Mouse (Mus musculus): ENCODE measurements around the gene Ccdc175.
A peak's percentile ranks its signal among the peaks of the same experiment; 100 is the strongest.

The Ccdc175 gene

DNA sequence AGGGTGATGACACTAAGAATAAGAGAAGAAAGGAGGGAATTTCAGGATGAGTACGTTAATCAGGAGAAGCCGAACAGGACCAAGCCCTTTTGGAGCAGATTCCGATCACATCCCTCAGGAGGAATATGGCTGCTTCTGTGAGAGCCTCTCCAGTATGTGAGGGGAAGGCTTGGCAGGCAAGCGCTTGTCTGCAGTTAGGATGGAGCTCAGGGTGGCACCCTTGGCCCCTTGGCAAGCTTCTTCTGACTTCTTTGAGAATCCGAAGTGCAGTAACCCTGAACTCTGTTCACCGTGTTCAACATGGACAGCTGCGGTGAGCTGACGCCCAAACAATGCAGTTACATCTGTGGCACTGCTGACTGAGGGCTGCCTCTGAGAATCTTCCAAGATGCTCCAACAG, 87.9 kb downstream of the Ccdc175 start:
- DNase-seq: no peak

DNA sequence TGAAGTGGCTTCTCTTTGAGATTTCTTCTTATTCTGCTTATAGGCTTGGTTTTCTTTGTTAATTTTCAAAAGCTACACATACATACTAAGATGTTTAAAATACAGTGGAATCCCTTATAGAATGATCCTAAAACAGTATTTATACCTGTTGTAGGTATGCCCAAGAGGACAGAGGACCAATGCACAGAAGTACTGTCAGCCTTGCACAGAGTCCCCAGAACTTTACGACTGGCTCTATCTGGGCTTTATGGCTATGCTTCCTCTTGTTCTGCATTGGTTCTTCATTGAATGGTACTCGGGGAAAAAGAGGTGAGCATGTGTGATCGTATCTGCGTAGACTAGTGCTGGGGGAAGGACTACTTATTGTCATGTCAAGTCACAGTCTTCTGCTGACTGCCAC, 95.0 kb downstream of the Ccdc175 start:
- DNase-seq: no peak

DNA sequence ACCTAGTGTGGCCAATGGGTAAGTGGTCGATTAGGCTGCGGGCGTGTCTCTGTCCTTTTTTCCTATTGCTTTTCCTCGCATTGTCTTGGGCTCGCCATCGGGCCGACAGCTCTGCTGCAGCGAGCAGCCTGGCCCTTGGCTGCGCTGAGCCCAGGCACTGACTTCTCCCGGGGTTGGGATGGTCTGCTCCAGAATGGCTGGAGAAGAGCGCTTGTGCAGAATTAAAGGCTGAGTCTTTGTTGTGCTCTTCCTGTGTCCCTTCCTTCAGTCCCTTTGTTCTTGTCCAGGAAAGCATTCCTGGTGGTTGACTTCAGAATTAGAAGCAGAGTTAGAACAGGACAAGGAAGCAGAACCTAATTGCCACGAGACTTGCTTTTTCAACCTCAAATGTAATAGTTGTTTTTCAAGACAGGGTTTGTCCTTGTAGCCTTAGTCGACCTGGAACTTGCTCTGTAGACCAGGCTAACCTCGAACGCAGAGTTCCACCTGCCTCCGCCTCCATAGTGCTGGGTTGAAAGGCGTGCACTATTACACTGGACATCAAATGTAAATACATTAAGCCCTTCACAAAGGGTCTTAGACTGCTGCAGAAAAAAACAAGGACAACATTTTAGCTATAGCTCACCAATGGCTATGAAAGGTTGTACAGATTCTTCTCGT, 98.5 kb downstream of the Ccdc175 start:
- DNase-seq: peak; percentile 61

DNA sequence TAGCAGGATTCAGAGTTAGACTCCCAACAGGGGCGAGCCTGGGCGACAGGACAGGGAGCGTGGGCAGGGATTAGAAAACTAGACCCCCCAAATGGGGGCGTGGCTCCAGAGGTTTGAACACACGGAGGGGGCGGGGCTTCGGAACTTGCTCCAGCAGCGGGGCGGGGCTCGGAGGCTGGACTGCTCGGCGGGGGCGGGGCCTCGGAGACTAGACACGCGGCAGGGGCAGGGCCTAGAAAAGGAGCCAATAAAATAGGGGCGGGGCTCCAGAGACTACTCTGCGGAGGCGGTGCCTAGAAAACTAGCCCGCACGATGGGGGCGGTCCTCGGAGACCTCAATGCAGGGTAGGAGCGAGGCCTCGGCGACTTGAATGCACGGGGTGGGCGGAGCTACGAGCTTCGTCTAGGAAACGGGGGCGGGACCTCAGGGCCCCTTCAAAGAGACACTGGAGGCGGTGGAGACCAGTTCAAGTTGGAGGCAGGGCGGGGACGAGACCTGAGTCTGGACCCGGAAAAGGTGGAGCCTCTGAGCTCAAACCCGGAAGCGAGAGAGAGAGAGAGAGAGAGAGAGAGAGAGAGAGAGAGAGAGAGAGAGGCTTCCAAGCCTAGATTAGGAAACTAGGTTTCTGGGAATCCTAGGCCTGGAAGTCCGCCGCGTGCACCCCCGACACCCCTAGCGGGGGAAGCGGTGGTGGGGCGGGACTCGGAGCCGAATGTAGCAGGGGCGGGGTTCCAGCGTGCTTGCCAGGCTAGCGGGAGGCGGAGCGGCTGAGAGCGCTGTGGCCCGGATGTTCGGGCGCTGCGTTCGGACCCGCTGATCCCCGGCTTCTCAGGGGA, 99.3 kb downstream of the Ccdc175 start, which contains the start of the genes L3hypdh and Jkamp:
L3hypdh (minus strand) TSS at position 111 of the 837 bp plus-strand sequence.
Jkamp (plus strand) TSS at position 261 of the 837 bp plus-strand sequence.
- peak; percentile 98 for DNase-seq

DNA sequence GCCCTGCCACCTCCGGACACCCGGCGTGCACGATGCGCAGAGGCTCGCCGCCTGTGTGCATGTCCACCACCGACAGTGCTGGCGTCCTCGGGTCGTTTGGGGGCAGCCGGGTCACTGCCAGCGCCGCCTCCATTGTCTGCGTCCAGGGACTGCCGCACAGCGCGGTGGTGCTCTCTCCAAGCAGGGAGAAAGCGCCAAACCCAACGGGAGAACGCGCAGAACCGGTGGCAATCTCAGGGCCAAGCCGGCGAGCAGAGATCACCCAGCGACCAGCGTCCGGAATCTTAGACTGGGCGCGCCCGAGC, 99.9 kb downstream of the Ccdc175 start:
- no peak for DNase-seq

DNA sequence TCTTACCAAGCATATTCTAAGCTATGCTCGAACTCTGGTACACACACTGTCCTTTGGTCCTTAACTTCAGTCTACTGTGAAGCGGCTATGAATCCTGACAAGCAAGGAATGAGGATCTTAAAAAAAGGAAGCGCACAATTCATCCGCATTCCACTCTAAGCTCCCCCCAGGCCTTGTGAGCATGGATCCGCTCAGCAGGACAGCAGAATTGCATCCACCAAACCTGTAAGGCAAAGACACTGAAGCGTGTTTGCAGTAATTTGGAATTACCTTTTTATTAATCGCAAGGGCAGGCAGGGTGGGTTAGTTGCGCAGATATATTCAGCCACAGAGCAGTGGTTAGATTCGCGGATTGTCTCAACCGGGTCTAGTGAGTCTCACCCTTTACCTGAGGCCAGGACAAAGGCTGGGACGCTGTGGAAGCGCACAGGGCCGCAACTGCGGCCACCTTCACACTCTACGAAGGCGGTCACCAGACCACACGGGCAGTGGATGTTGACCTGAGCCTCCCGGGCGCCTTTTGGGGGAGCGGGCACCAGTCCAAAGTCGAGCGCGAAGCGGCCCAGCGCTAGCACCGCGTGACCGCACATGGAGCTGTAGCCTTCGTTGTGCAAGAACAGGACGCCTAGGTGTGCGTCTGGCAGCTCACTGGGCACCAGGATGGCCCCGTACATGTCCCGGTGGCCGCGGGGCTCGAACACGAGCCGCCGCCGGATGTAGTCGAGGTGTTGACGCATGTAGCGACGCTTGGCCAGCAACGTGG, 100.4 kb downstream of the Ccdc175 start:
- no peak for DNase-seq

DNA sequence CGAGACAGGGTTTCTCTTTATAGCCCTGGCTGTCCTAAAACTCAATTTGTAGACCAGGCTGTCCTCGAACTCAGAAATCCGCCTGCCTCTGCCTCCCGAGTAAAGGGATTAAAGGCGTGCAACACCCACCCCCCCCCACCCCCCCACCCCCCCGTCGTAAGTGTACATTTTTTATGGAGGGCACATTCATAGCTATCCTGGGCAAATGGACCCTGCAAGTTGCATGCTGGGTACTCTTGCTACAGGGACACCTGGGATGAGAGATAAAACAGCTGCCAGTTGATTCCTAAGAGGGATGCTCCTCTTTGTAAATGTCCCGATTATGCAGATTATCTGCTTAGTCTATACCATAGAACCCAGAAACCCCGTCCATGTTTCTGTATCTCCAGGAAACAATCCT, 101.6 kb downstream of the Ccdc175 start:
- no peak for DNase-seq

DNA sequence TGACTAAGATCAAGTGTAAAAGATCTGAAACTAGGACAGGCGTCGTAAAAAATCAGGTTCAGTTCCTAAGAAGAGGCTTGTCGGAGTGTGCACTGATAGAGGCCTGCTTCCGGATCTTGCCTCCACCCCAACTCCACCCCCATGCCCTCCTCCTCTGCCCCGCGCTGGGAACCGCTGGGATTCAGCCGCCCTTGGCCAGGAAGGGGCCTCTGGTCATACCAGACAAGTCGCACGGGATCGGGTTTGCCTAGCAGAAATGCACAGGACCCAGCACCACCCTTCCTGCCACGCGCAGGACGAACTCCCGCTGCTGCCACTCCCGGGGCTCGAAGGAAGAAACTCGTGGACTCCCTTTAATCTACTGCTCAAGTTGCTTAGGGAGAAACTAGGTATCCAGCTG, 102.5 kb downstream of the Ccdc175 start:
- no peak for DNase-seq

DNA sequence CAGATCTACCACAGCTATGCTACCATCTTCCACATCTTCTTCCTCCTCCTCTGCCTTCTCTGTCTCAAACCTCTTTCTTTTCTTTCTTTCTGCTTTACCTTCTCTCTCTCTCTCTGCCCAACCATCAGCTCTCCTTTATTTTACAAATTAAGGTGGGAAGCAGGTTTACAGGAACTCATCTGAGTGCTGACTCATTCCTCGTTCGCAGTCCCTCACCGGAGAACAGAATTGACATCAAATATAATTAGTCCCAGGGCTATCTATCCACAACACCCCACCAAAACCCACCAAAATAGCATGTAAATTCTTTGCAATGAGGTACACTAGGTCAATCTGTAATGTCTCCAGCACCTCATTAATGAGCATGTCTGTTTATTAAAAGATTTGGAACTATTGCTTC, 102.9 kb downstream of the Ccdc175 start:
- DNase-seq: no peak

DNA sequence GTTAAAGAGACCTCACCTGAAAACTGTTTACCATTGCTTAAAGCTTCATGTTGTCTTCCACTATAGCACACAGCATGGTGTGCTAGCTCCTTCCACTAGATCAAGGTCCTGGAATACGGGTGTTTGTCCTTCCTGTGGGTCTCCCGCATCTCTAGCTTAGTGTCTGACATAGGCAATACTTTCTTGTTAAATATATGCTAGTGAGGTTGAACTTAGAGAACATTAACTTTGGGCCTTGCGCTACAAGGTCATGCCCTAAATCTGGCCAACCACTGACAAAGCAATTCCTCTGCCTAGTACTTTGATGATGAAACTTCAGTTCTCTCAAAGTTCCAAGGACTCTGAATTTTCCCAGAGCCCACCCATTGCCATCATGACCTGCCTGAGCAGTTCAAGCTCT, 106.6 kb downstream of the Ccdc175 start:
- DNase-seq: no peak

DNA sequence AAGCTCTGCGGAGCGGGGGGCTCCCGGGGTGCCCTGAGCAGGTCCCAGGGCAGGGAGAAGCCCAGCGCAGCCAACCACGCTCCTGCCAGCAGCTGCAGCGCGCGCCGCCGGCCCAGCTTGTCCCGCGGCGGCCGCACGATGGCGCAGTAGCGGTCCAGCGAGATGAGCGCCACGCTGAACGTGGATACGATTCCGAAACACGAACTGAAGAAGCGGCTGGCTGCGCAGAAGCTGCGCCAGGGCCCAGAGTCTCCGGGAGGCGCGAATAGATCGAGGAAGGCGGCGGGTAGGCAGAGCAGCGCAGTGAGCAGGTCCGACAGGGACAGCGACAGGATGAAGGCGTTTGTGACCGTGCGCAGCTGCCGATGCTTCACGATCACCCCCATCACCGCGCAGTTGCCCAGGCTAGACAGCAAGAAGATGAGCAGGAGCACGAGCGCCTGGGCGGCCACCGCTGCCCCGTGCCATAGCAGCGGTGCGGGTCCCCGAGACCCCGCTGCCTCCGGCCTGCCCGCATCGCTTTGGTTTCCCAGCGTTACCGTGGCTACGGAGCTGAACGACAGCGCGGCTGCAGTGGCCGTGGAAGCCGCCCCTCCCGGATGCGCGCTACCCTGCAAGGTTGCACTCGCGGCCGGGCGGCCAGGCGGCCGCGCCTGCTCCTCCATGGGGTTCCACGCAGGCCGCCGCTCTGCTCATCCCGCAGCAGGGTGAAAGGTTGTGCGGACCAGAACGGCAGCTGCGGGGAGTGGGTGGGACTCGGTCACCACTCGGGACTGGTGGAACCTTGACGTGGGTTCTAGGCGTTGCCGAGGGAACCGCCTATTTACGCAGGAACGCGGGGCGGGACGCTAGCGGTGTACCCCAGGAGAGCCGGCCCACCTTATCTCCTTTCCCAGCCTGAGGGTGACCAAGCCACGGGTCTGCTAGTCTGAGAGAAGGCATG, 114.2 kb downstream of the Ccdc175 start, which contains the start of gene Gpr135:
Gpr135 (minus strand) TSS at position 799 of the 943 bp plus-strand sequence.
- peak; percentile 85 for DNase-seq

DNA sequence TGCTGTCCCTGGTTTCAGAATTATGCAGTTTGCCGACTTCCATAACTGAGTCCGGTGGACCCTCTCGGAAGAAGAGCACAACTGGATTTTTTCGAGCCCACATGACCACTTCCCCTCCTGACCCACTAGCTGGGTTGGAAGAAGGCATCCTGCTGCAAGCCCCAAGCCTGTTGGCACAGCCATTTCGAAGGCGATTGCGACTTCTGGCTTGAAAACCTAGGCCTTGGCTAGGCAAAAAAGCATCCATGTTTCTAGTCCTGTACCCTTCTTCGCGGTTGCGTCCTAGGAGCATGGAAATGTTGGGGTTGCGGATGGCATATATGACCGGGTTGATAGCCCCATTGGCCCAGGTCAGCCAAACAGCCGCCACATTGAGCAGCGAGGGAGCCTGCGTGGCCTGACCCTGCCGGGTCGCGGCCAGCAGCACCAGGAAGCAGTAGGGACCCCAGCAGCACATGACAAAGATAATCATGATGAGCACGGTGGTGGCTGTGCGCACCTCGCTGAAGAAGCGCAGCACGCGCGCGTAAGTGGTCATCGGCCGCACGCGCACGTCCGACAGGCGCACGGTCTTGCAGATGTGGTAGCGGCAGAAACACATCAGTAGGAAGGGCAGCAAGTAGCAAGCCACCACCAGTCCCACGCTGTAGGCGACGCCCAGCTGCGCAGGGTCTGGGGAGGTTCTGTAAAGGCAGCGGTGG, 115.1 kb downstream of the Ccdc175 start:
- no peak for DNase-seq

DNA sequence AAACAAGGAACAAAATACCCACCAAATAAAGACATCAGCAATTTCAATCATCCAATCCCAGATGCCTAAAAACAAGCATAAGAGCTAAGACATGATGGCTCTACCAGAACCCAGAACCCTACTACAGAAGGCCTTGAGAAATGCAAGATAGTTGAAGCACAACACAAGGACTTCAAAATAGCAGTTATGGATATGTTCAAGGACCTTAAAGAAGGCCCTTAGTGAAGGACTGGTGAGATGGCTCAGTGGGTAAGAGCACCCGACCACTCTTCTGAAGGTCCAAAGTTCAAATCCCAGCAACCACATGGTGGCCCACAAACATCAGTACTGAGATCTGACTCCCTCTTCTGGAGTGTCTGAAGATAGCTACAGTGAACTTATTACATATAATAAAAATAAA, 127.0 kb downstream of the Ccdc175 start:
- DNase-seq: no peak

DNA sequence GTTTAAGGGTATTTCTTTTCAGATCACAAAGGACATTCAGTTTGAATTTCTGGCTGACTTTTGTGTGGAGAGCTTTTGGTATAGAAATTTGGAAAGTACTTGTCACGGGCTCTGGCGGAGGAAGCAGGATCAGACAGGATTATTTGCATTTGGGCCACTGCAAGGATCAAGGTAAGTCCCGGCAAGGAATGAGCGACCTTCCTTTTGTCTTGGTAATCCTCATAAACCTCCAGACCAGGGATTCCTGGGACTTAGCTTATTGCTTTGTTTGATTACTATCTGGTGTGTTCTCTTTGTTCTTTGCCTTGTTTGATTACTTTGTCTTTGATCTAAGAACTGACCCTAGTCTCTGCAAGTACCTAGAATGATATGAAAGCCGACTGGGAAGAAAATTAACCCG, 131.0 kb downstream of the Ccdc175 start:
- no peak for DNase-seq

DNA sequence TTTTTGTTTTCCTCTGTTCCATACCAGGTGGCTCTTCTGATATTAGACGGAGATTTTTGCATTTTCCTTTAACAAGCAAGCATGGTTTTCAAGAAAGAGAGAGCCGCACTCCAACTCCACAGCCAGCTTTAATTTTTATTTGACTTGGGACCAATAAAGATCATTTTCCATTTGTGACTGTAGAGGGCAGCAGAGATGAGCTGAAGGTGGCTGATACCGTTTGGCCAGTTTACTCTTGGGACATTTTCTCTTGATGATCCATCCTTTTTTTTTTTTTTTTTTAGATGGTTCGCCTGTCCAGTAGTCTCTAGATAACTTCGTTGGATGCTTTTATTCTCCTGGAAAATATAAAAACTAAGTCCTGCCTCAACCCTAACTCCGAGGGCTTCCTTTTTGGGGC, 131.5 kb downstream of the Ccdc175 start:
- DNase-seq: peak; percentile 56

DNA sequence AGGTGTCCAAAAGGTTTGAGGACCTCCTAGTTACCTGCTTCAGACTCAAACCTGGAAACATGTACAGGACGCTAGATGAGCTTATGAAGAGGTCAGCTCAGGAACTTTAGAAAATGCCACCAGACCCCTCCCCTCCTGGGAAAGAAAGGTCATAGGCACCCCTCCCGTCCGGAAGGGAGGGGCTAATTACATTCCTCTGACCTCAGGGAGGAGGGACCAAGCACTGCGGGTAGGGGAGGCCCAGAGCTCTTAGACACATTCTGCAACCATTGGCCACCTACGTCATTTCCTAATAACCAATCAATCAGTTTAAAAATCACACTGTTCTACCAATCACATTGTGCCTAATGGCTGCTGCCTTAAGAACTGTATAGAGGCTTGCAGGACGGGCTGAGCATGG, 132.3 kb downstream of the Ccdc175 start:
- DNase-seq: no peak
